In genomic region chr11:45704411-45704810, GRCm38 (mm10) we compare ENCODE assay signal across 24 mouse cellular contexts.
A peak's percentile ranks its signal among the peaks of the same experiment; 100 is the strongest.
DNase-seq lines count a peak whose midpoint lies in the region; ATAC-seq and TF ChIP-seq lines count a peak whose summit lies in the region.
"Had no signal": no experiment of that assay in that cellular context is flagged by ENCODE, and none has a peak within 500 bp of the region (broad histone marks: within the 10 kb centered on the region; RNA-seq: fewer than 3 reads in every experiment).

No protein-coding gene starts in this region.

- no peak overlapping the region for H3K4me2 ChIP-seq in kidney, postnatal 0 days (ENCODE audit: low read length)
- H3K4me2 ChIP-seq in CH12.LX (ENCODE audit: insufficient read depth, low read depth, poor library complexity, severe bottlenecking): no peak overlapping the region
- H3K4me2 ChIP-seq: embryonic facial prominence, embryonic 12.5 days; hindbrain, embryonic 15.5 days; midbrain, embryonic 13.5 days; neural tube, embryonic 12.5 days had no signal

- TF ChIP-seq EP300 in CH12.LX (IDR thresholded peaks at IDR 0.05; ENCODE audit: low read length): no peak
- no peak for TF ChIP-seq EP300 in MEL (IDR thresholded peaks at IDR 0.05; ENCODE audit: low read depth in 1 of 2, low read length in 2 of 2)

- H3K9me3 ChIP-seq in kidney, postnatal 0 days (replicated peaks; ENCODE audit: low read length): no peaks in the 10 kb centered on the region
- H3K9me3 ChIP-seq in CH12.LX (replicated peaks; ENCODE audit: low read length): no peaks in the 10 kb centered on the region
- no peaks in the 10 kb centered on the region for H3K9me3 ChIP-seq in MEL (replicated peaks; ENCODE audit: insufficient read depth, low read length)
- H3K9me3 ChIP-seq: embryonic facial prominence, embryonic 12.5 days; heart, embryonic 10.5 days; hindbrain, embryonic 15.5 days; midbrain, embryonic 13.5 days; neural tube, embryonic 12.5 days had no signal

- TF ChIP-seq RAD21 in CH12.LX (IDR thresholded peaks at IDR 0.05; ENCODE audit: low read depth, low read length) (no peak), MEL (IDR thresholded peaks at IDR 0.05; ENCODE audit: low read depth, low read length) (peak; percentile 8)

- no peak for ATAC-seq in kidney, postnatal 0 days (replicated peaks; ENCODE audit: low FRiP score, low read depth)
- no peak for ATAC-seq in megakaryocyte-erythroid progenitor cell, adult 5-6 weeks (replicated peaks; ENCODE audit: low FRiP score, low TSS enrichment, poor library complexity, severe bottlenecking)
- ATAC-seq: midbrain, embryonic 13.5 days had no signal

- no peaks in the 10 kb centered on the region for H3K79me2 ChIP-seq in CH12.LX (replicated peaks; ENCODE audit: control insufficient read depth, extremely low read depth, insufficient read depth, poor library complexity, severe bottlenecking)
- H3K79me2 ChIP-seq in MEL (ENCODE audit: control insufficient read depth, insufficient read depth, low read length, poor library complexity): no peaks in the 10 kb centered on the region

- dilution Hi-C loops in CH12.LX (cut with MboI; ENCODE audit: extremely low pct_ligation_motif_present, extremely low pct_unique_long_range_greater_than_20kb, low sequenced_read_pairs): no loop called here

- no peak for TF ChIP-seq POLR2A in CH12.LX (IDR thresholded peaks at IDR 0.05; ENCODE audit: low read depth, low read length)
- TF ChIP-seq POLR2A in MEL (IDR thresholded peaks at IDR 0.05; ENCODE audit: control insufficient read depth in 1 of 2, insufficient read depth in 1 of 2, low read depth in 1 of 2, low read length in 2 of 2, poor library complexity in 1 of 2): no peak

- TF ChIP-seq CTCF in kidney, postnatal 0 days (IDR thresholded peaks at IDR 0.05; ENCODE audit: low read depth): peak; percentile 10; the same call in 1 of the 2 replicates
- TF ChIP-seq CTCF in CH12.LX (conservative IDR thresholded peaks at IDR 0.05 in 1 of 2, IDR thresholded peaks at IDR 0.05 in 1 of 2; ENCODE audit: low read depth in 2 of 2, low read length in 2 of 2): peak; percentile 12 to 35; a peak in 1 of 4 replicates
- TF ChIP-seq CTCF in MEL (IDR thresholded peaks at IDR 0.05 in 2 of 3, conservative IDR thresholded peaks at IDR 0.05 in 1 of 3; ENCODE audit: control insufficient read depth in 1 of 3, insufficient read depth in 1 of 3, low read depth in 2 of 3, low read length in 3 of 3, poor library complexity in 1 of 3, severe bottlenecking in 1 of 3): peak in 2 of 3 experiments; percentile 11 to 22; a peak in 1 of 6 replicates

- H3K4me1 ChIP-seq in kidney, postnatal 0 days (replicated peaks; ENCODE audit: insufficient read depth, low read length): no peaks in the 10 kb centered on the region
- H3K4me1 ChIP-seq in CH12.LX (ENCODE audit: control insufficient read depth in 1 of 2, insufficient read depth in 2 of 2) (no peaks in the 10 kb centered on the region), MEL (ENCODE audit: control insufficient read depth in 1 of 2, insufficient read depth in 2 of 2, low read length in 2 of 2) (no peaks in the 10 kb centered on the region)
- H3K4me1 ChIP-seq: embryonic facial prominence, embryonic 12.5 days; heart, embryonic 10.5 days; hindbrain, embryonic 15.5 days had no signal

- no peak for DNase-seq in kidney, postnatal 0 days (ENCODE audit: low spot score)
- DNase-seq in kidney, adult 8-10 months: no peak
- DNase-seq in CH12.LX (ENCODE audit: extremely low read depth) (peak; percentile 4), MEL (ENCODE audit: low read depth, low spot score) (peak; percentile 14)
- DNase-seq in induced T-regulatory cell, adult 2 months (ENCODE audit: low read depth): peak; percentile 22
- no peak for DNase-seq in cerebellum, adult 9-11 months
- DNase-seq in lung, adult 18-20 months: no peak
- DNase-seq: adrenal gland, postnatal 10 days; cerebellum, adult 11 months; cerebellum, postnatal 14 days; kidney, adult 11 months; layer of hippocampus, adult 9-11 months; lung, postnatal 10 days; retina, postnatal 1 day; right cerebral cortex, postnatal 25 days; spleen, adult 18-20 months; thymus, postnatal 14 days had no signal

- H3K27ac ChIP-seq in kidney, postnatal 0 days: no peak overlapping the region
- H3K27ac ChIP-seq in CH12.LX (ENCODE audit: insufficient read depth, low read depth): no peak overlapping the region
- no peak overlapping the region for H3K27ac ChIP-seq in MEL (ENCODE audit: control insufficient read depth, low read depth, low read length)
- H3K27ac ChIP-seq: embryonic facial prominence, embryonic 12.5 days; heart, embryonic 10.5 days; hindbrain, embryonic 15.5 days; liver, embryonic 14.5 days; midbrain, embryonic 13.5 days; neural tube, embryonic 12.5 days had no signal

- H3K4me3 ChIP-seq in kidney, postnatal 0 days (replicated peaks; ENCODE audit: low read depth, low read length): no peak overlapping the region
- H3K4me3 ChIP-seq in CH12.LX (replicated peaks in 1 of 3; ENCODE audit: low read depth in 2 of 3, low read length in 2 of 3, poor library complexity in 1 of 3): no peak overlapping the region
- H3K4me3 ChIP-seq in MEL (ENCODE audit: control insufficient read depth in 1 of 2, insufficient read depth in 1 of 2, low read depth in 2 of 2, low read length in 2 of 2): no peak overlapping the region
- H3K4me3 ChIP-seq: embryonic facial prominence, embryonic 12.5 days; heart, embryonic 10.5 days; hindbrain, embryonic 15.5 days; midbrain, embryonic 13.5 days; neural tube, embryonic 12.5 days had no signal

- H3K27me3 ChIP-seq in kidney, postnatal 0 days (ENCODE audit: insufficient read depth, low read length): no peaks in the 10 kb centered on the region
- H3K27me3 ChIP-seq in CH12.LX (replicated peaks) (no peaks in the 10 kb centered on the region), MEL (ENCODE audit: control insufficient read depth in 1 of 2, insufficient read depth in 2 of 2, low read length in 2 of 2) (no peaks in the 10 kb centered on the region; a peak in 1 of 4 replicates)
- H3K27me3 ChIP-seq: embryonic facial prominence, embryonic 12.5 days; hindbrain, embryonic 15.5 days; midbrain, embryonic 13.5 days; neural tube, embryonic 12.5 days had no signal

- in situ Hi-C loops in CH12.LX (cut with MboI; ENCODE audit: low pct_ligation_motif_present, low pct_unique_long_range_greater_than_20kb, low sequenced_read_pairs): no loop called here

- H3K36me3 ChIP-seq in kidney, postnatal 0 days (ENCODE audit: insufficient read depth, low read length): no peaks in the 10 kb centered on the region
- H3K36me3 ChIP-seq in CH12.LX (replicated peaks in 1 of 2; ENCODE audit: control insufficient read depth in 1 of 2, insufficient read depth in 1 of 2, low read length in 1 of 2) (no peaks in the 10 kb centered on the region), MEL (ENCODE audit: control insufficient read depth in 1 of 2, insufficient read depth in 2 of 2, low read length in 2 of 2) (no peaks in the 10 kb centered on the region)
- H3K36me3 ChIP-seq: embryonic facial prominence, embryonic 12.5 days; heart, embryonic 10.5 days; hindbrain, embryonic 15.5 days; midbrain, embryonic 13.5 days; neural tube, embryonic 12.5 days had no signal

- WGBS in kidney, postnatal 0 days: 72% methylated on average over 5 of the region's 5 CpGs

- H3K9ac ChIP-seq in kidney, postnatal 0 days (ENCODE audit: low read depth, low read length): no peak overlapping the region
- H3K9ac ChIP-seq in CH12.LX (ENCODE audit: insufficient read depth, low read depth) (no peak overlapping the region), MEL (ENCODE audit: control insufficient read depth, low read depth, low read length, poor library complexity, severe bottlenecking) (no peak overlapping the region)
- H3K9ac ChIP-seq: embryonic facial prominence, embryonic 12.5 days; hindbrain, embryonic 15.5 days; liver, embryonic 14.5 days; midbrain, embryonic 13.5 days; neural tube, embryonic 12.5 days had no signal

TF ChIP-seq in CH12.LX, 34 proteins besides CTCF, POLR2A, EP300 and RAD21:
- TF ChIP-seq SIN3A (IDR thresholded peaks at IDR 0.05; ENCODE audit: low read length): no peak
- TF ChIP-seq ZKSCAN1 (IDR thresholded peaks at IDR 0.05; ENCODE audit: borderline replicate concordance, low read depth, low read length): no peak
- TF ChIP-seq MAX (IDR thresholded peaks at IDR 0.05; ENCODE audit: low read length): no peak
- TF ChIP-seq IRF4 (IDR thresholded peaks at IDR 0.05; ENCODE audit: low read depth, low read length): no peak
- TF ChIP-seq MYC (IDR thresholded peaks at IDR 0.05; ENCODE audit: low read depth, low read length): no peak
- TF ChIP-seq KAT2A (IDR thresholded peaks at IDR 0.05; ENCODE audit: insufficient replicate concordance, low read length): no peak
- TF ChIP-seq ELF1 (IDR thresholded peaks at IDR 0.05; ENCODE audit: low read depth, low read length): no peak
- no peak for TF ChIP-seq MXI1 (IDR thresholded peaks at IDR 0.05; ENCODE audit: low read depth, low read length)
- TF ChIP-seq POLR2AphosphoS2 (IDR thresholded peaks at IDR 0.05; ENCODE audit: low read depth, low read length): no peak

TF ChIP-seq in MEL, 35 proteins besides CTCF, POLR2A, EP300 and RAD21:
- no peak for TF ChIP-seq ZC3H11A (IDR thresholded peaks at IDR 0.05; ENCODE audit: low read depth, low read length)
- no peak for TF ChIP-seq MAZ (IDR thresholded peaks at IDR 0.05; ENCODE audit: low read depth, low read length)
- 0 out of 2 replicates have a peak, but pooled peaks have one; percentile 13 for TF ChIP-seq SMC3 (IDR thresholded peaks at IDR 0.05; ENCODE audit: low read depth, low read length)

Comparison
In these comparisons a context has a peak if more than half of its experiments do, and no peak if none do; other contexts are left out.
1. DNase-seq: peak in CH12.LX (single experiment), MEL (single experiment) and induced T-regulatory cell, adult 2 months (single experiment); none in kidney, postnatal 0 days (single experiment), kidney, adult 8-10 months (0 of 2), cerebellum, adult 9-11 months (single experiment) and lung, adult 18-20 months (0 of 2).
2. Peak in every context shown above with its lines, with median percentiles within 50 percentile points of each other: CTCF ChIP-seq.